Mouse (Mus musculus) MEL-GATA-1-ER (cell line): ENCODE data around the gene Kif16b.
A peak's percentile ranks its signal among the peaks of the same experiment; 100 is the strongest.

Source experiments
- DNase-seq: peaks from one replicate; pipeline ENCODE4 v3.0.0-alpha.2; 2012; ENCODE audit warnings: low read depth; ENCODE audit errors: extremely low read depth

Kif16b gene

DNA sequence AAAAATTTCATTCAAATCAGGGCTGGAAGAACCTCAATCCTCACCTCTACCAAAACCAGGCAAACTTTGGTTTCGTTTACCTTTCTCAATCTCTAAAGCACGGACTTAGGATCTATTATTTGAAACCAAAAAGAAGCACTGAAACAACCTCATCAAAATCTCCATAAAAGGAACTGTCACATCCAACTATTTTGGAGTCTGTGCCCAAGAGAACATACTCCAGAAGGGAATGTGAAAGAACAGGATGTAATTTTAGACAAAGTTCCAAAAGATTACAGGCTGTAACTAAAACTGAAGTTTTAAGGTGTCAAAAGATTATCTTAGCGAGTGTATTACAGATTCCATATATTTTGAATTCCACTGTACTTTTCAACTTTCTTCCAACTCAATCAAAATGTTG, 232.9 kb downstream of the Kif16b start:
- DNase-seq, result no peak

- DNase-seq, result no peak
Measured at GRCm38 (mm10) chr2:142651591-142651990, 249.7 kb downstream of the Kif16b start.

DNA sequence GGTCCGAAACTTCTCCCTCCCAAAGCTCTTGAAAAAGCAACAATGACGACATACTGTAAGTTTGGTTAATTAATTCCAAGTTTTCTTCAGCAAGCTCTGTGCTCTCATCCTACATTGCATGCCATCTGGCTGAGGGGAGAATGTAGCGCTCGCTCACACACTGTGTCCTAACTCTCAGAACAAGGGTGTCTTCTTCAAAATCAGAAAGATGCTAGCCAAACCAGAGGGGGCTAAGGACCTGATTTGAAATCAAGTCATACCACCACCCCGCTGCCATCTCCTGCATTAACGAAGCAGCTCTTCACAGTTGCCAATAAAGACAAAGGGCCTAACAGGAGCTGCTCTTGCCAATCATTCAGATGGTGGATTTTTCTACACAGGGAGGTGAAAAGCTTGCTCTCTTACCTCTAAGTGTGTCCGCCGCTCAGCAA, 253.3 kb downstream of the Kif16b start:
- DNase-seq, result no peak

DNA sequence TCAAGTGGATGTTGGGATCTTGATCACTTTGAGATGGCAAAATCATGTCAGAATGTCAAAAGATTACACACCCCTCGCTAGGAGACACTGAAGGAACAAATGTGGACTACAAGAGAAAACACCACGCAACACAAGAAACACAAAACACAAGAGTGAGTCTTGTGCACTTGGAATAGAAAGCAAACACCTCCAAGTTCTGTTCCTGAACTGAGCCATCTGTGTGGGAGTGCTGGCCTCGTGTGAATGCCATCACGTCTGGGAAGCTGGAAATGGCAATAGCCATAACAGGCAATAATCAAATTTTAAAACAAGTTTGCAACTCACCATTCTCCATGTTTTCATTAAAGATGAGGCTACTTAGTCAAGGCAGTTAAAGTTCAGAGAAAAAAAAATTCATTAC, 254.5 kb downstream of the Kif16b start:
- no peak for DNase-seq

- DNase-seq, result no peak
Measured at GRCm38 (mm10) chr2:142641766-142642165, 259.6 kb downstream of the Kif16b start.

- no peak for DNase-seq
Measured at GRCm38 (mm10) chr2:142635606-142636304, 265.6 kb downstream of the Kif16b start.

- no peak for DNase-seq
Measured at GRCm38 (mm10) chr2:142633996-142634559, 267.3 kb downstream of the Kif16b start.

DNA sequence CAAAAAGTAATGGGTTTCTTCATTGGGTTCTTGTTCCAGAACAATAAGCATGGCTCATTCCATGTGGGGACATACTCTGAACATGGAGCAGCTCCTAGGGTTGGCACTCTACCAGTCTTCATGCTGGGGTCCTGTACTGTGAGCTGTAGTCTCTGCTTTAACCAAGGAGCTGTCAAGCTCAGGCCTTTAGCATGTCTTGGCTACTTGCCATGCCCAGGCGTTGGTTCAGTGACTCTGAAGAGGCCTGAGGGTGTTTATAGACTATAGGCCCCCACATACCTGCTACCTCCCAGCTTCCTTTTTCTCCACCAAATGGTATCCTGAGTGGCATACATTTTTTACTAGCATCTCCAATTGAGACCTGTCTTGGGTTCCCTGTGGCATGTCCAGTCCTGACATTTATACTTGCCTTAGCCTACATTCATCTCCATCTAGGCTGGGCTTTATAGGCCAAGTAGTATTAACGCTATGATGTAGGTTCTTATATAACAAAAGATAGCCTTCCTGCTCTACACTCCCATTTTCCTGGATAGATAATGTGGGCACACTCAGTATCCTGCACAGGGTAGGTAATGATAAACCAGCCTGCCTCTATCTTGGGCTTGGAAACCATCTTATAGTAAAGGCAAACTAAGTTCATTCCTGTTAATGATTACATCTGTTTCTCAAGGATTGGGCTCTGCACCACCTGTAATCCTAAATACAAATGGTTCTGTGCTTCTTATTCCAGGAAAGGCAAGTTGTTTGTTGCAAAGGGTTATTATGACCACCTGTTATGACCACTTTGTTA, 271.6 kb downstream of the Kif16b start:
- DNase-seq, result no peak

GRCm38 (mm10) chr2:142625756-142626155, 275.6 kb downstream of the Kif16b start:
- DNase-seq, result no peak

DNA sequence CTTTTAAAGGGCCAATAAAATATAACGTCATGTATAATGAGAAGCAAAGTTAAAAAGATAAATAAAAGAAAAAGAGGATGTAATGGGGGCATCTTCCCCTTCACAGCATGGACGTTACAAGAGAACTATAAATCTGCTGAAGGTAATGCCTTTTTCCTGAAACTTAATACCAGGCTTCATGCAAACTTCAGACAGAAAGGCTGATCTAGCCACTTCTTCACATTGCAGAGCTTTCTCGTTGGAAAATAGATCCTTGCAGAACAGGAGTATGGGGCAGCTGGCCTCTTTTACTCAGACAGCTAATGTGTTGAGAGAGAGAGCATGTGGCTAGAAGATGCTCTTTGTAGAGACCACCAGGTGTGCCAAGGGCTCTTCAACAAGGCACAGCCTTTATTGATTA, 276.2 kb downstream of the Kif16b start:
- no peak for DNase-seq

DNA sequence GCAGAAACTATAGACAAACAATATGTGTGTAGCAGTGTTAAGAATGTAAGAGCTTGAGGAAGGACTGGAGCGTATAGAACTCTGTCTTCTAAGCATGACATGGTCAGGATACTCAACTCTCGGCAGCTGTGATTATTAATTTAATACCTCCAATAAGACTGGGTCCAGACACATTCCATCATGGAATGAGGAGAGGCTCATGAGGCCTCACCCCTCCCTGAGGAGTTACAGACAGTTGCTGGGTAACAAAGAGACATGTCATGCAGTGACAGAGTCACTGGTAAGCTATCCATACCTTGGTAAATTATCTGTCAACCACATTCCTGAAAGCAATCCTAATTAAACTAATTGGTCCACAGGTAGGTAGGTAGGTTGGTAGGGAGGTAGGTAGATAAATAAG, 277.1 kb downstream of the Kif16b start:
- DNase-seq, result no peak

GRCm38 (mm10) chr2:142621152-142621551, 280.2 kb downstream of the Kif16b start:
- no peak for DNase-seq

- DNase-seq, result no peak
Measured at GRCm38 (mm10) chr2:142619926-142620325, 281.4 kb downstream of the Kif16b start.

GRCm38 (mm10) chr2:142614535-142614934, 286.8 kb downstream of the Kif16b start:
- no peak for DNase-seq

DNA sequence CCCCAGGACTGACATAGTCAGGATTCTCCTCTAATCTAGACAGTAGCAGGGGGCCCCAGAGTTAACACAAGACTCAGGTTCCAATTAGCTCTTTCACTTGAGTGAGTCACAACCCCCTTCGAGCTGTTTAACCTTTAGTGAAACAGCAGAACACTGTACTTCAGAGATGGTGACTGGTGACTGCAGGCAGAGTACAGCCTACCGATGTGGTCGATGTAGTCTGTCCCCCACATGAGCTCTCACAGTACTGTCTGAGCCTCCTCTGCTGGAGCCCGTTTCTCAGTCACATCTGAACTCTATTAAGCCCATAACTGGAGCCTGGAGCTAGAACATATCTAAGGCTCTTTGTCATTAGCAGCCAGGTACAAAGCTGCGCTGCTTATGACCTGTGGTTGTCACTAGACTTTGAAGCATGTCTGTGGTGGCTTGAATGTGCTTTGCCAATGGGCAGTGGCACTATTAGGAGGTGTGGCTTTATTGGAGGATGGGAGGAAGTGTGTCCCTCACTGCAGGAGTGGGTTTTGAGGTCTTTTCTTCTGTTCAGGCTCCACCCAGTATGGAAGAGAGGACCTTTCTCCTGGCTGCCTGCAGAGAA, 288.9 kb downstream of the Kif16b start:
- no peak for DNase-seq

GRCm38 (mm10) chr2:142611113-142611512, 290.2 kb downstream of the Kif16b start:
- DNase-seq, result peak; percentile 69

DNA sequence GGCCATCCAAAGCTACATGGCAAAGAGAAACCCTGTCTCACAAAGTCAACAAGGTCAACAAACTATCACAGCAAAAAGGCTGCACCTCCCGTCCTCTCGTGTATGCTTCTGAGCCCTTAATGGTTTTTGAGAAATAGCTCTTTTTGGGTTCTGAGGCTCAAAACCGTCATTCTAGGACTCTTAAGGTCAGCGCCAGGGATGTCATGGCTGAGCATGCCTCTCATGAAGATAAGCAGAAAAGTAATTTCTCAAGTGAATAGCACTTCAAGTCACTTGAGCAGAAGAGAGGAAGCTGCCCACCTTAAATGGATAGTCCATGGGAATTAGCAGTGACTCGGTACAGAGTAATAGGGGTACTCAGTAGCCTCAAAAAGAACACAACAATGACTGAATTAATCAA, 291.1 kb downstream of the Kif16b start:
- DNase-seq, result no peak

DNA sequence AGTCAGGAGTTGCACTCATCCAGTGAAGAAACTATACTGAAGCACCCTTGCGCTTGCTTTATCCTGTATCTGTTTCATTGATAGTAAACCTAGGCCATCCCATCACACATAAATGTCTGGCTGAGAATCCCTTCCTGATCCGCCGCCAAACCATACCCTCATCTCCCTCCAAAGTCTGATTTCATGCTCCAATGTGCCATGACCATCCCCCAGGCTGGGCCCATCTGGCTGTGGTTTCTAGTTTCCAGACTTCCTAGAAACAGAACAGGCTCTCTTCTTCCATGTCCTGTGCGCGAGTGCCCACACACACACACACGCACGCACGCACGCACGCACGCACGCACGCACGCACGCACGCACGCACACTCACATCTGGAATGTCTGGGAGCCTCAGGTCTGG, 292.6 kb downstream of the Kif16b start:
- no peak for DNase-seq

DNA sequence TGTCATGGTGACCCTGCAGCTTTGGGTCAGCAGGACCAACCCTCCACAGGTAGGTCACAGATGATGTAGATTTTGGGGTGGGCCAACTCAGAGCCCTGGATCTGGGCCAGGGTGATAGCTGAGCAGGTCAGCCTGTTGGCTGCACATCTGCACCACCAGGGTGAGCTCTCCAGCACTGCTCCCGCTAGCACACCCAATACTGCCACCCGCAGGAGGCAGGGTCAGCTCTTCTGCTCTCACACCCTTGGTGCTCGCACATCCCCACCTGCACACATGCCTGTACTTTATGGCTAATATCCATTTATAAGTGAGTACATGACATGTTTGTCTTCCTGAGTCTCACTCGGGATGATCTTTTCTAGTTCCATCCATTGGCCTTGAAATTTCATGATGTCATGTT, 296.6 kb downstream of the Kif16b start:
- no peak for DNase-seq

DNA sequence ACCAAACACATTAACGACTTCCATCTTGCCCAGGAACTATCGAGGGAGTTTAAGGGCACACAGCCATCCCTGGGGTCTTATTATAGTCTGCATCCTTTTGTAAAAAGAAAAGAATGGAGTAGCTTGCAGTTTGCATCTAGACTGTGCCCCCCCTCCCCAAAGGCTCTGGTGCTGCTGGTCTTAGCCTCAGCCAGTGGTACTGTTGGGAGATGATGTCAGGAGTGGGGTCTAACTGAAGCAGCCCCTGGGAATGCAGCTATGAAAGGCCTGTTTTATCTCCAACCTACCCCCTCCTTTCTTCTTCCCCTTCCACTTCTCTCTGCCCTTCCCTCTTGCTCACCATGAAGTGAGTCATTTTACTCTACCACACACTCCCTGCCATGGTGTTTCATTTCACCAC, 298.1 kb downstream of the Kif16b start:
- DNase-seq, result no peak

DNA sequence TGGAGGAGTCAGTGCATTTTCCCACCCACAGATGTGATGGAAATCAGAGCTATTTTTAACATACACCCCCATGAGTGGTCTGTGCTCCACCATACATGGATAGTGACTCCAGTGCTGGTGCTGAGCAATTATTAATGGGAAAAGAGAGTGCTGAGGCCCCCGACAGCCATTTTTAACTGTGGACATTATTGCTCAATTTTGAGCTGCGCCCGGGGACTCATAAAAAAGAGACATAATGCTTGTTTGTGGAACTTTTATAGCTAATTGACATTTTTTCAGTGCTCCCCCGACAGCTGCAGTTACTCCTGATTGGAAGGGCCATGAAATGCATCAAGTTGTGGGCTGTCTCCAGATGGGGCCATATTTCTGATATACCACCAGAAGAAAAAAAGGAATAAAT, 302.1 kb downstream of the Kif16b start:
- DNase-seq, result no peak
